Mouse (Mus musculus) erythroblast, embryonic 14.5 days (primary cell): ENCODE measurements around the gene Hsf2bp.

Experiments used
- GATA1 ChIP-seq: IDR thresholded peaks from 2 replicates; pipeline ENCODE4 v1.6.1; 2012; ENCODE audit warnings: low read length, inconsistent platforms, mixed read lengths
- TAL1 ChIP-seq: IDR thresholded peaks from 3 replicates; pipeline ENCODE4 v1.6.1; 2012; ENCODE audit warnings: low read length, inconsistent platforms, mixed read lengths

DNA sequence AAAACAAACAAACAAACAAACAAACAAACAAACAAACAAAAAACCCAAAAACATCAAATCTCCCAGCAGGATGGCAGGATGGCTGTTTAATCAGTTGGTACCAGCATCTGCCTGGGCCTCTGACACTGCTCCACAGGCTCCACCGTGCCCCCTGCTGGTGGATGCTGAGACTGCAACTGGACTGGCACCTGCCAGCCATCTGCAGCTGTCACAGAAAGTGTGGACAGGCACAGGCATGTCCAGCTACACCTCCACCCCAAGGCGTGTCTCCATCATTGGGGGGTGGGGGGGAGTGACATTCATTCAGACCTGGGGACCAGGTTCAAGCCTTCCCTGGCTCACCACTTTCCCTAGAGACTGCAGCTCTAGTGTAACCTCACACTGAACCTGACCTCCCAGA, 37.2 kb upstream of the Hsf2bp start:
- TF ChIP-seq TAL1 (no peak), GATA1 (no peak)
